Mouse (Mus musculus) stomach, postnatal 0 days (tissue): Measurements from ENCODE around the gene Ninj2. TPM values are rescaled to one million over a fixed set of nuclear protein-coding genes. Genes with fewer than 3 reads are reported as not detected.

ENCODE experiments used
- ATAC-seq: fragments of 200-750 bp; cut with Nextera tagmentation; 2 replicates; pipeline ENCODE4 v1.8.0; 2017; ENCODE audit not compliant: low FRiP score, low TSS enrichment
- DNase-seq: peaks from one replicate; pipeline ENCODE4 v3.0.0-alpha.2; 2016; ENCODE audit warnings: low spot score
- H3K27ac ChIP-seq: fragments of 300-500 bp; sonication (generic); replicated peaks from 2 replicates; pipeline ENCODE4 v1.5.1; 2014; ENCODE audit warnings: mild to moderate bottlenecking, control low read depth
- H3K27me3 ChIP-seq: fragments of 300-500 bp; sonication (generic); 2 replicates; pipeline ENCODE4 v1.6.1; 2014; ENCODE audit warnings: low read length; ENCODE audit not compliant: control insufficient read depth, insufficient read depth
- H3K36me3 ChIP-seq: fragments of 300-500 bp; sonication (generic); 2 replicates; pipeline ENCODE4 v1.6.1; 2014; ENCODE audit warnings: low read length, mixed read lengths; ENCODE audit not compliant: control insufficient read depth, insufficient read depth
- H3K4me1 ChIP-seq: fragments of 300-500 bp; sonication (generic); replicated peaks from 2 replicates; pipeline ENCODE4 v1.6.1; 2014; ENCODE audit warnings: antibody characterized with exemption; ENCODE audit not compliant: control insufficient read depth, insufficient read depth
- H3K4me2 ChIP-seq: fragments of 300-500 bp; sonication (generic); replicated peaks from 2 replicates; pipeline ENCODE4 v1.6.1; 2014; ENCODE audit warnings: low read depth, mild to moderate bottlenecking, control low read depth, moderate library complexity
- H3K4me3 ChIP-seq: fragments of 300-500 bp; sonication (generic); 2 replicates; pipeline ENCODE4 v1.5.1; 2014; ENCODE audit warnings: low read depth, low read length, control low read depth
- H3K9ac ChIP-seq: fragments of 300-500 bp; sonication (generic); 2 replicates; pipeline ENCODE4 v1.6.1; 2014; ENCODE audit warnings: mild to moderate bottlenecking, low read length, control low read depth, mixed read lengths
- H3K9me3 ChIP-seq: fragments of 300-500 bp; sonication (generic); 2 replicates; pipeline ENCODE4 v1.6.1; 2016; ENCODE audit warnings: low read length; ENCODE audit not compliant: control insufficient read depth
- CTCF ChIP-seq: IDR thresholded peaks from 2 replicates; pipeline ENCODE4 v1.5.1; 2016; ENCODE audit warnings: antibody characterized with exemption, low read depth, mild to moderate bottlenecking, moderate library complexity
- EP300 ChIP-seq: optimal IDR thresholded peaks from 2 replicates; pipeline ENCODE3; 2016; ENCODE audit warnings: antibody characterized with exemption
- WGBS: fragments of 180-500 bp; shearing (Covaris S2); extraction: QIAGEN DNeasy Blood & Tissue Kit; methylation state at CpG from one replicate; pipeline ENCODE4 v1.1.7; 2014; 5-methylcytosine and 5-hydroxymethylcytosine counted together
- polyA plus RNA-seq: library from polyadenylated mRNA; unstranded; fragments of >200 nt; fragmentation: Nextera tagmentation; extraction: Ambion mirVana; gene quantifications from 2 replicates; pipeline ENCODE4 v1.2.1, GENCODE M21; 2015

Gene Ninj2
- polyA plus RNA-seq, 1 experiment from 2014 or later = not detected

DNA sequence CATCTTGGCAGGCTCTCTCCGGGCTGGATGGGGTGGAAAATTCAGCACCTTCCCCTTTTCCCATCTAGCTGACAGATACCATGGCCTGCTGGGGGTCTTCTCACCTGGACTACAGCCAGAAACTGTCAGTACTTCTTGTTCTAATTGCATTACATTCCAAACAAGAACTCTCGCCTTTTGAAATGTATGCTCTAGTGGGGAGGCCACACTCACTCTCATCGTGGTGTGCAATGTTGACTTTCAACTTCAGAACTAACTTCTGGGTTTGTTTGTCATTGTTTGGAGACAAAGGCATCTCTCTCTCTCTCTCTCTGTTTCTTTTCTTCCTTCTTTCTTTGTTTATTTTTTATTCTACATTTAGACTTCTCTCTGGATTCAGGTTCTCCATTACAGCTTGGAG lies 93.4 kb downstream of the Ninj2 start:
- no peak for ATAC-seq
- 26% methylated on average over 3 of the region's 3 CpGs for WGBS

DNA sequence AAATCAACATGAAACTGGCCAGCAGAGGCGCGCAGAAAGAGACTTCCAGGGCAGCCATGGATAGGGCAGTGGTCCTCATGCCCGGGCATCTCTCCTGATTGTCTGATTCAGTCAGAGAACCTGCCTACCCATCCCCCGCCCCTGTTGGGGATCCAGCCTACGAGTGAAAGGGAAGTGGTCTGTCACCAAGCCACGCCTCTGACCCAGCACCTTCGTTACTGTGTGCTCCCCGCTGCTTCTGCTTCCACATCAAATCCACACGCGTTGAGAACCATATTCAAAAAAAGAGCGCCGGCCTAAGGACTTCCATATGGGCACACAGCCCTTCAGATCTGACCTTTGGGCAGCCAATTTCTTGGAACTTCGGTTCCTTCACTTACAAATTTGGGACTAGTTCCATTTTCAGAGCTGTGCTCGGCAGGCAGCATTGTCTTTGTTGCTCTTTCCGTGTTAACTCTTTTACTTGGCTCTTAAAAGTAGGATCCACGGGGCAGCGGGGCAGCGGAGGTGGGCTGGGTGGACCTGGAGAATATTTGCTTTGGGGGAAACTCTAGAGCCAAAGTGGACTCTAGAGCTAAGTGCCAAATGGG lies 94.5 kb downstream of the Ninj2 start:
- ATAC-seq (no peak), DNase-seq (no peak)
- 38% methylated on average over 18 of the region's 18 CpGs for WGBS
- Histone ChIP-seq H3K27ac (no peak overlapping the region), H3K4me3 (no peak overlapping the region), H3K4me1 (peaks cover 6% of the 10 kb centered on the region), H3K36me3 (no peaks in the 10 kb centered on the region), H3K4me2 (peak overlapping the region; percentile 31), H3K9ac (no peak overlapping the region), H3K9me3 (no peaks in the 10 kb centered on the region), H3K27me3 (no peaks in the 10 kb centered on the region)
- TF ChIP-seq CTCF = no peak
- no peak for TF ChIP-seq EP300

More for the DNA sequence above, 93.4 kb downstream of the Ninj2 start:
- Histone ChIP-seq H3K9ac (no peak overlapping the region), H3K27ac (no peak overlapping the region), H3K27me3 (no peaks in the 10 kb centered on the region), H3K9me3 (no peaks in the 10 kb centered on the region), H3K4me1 (no peaks in the 10 kb centered on the region; the same call in 1 of the 2 replicates), H3K36me3 (no peaks in the 10 kb centered on the region), H3K4me2 (no peak overlapping the region), H3K4me3 (no peak overlapping the region)
- DNase-seq = no peak
- TF ChIP-seq CTCF (no peak), EP300 (no peak)

DNA sequence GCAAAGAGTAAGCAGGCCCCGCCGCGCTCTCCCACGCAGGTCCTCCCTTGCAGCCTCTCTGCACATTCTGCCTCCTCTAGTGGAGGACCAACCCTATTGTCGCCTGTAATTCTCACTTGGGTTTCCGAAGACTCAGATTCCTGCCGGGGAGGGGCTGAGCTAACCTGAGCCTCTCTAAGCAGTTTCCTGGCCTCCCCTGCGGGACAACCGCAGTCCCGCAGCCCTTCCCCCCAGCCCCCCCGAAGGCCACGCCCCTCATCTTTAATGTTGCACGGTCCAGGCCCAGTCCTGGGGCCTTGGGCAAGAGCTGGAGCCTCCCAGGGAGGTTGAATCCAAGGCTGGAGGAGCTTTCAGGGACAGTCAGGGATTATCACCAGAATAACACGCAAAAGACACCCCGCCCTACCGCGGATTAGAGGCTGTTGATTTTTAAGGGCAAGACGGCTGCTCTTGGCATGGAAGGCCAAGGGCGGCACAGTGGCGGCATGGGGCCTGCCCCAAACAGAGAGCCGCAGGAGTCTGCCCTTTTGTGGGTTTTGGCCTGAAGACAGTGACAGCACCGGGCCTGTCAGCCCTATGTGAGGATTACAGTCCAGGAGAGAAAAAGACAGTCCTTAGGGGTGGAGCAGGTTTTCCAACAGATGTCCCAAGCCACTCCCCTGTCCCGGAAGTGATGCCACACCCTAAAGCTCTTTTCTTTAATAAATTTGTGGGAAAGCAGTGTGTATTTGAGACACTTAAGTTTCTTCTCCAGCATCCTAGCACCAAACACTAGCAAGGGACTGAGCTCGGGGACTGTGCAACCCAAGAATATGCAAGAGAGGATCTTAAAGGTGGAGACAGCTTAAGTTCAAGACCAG lies 95.5 kb downstream of the Ninj2 start:
- peaks cover 6% of the 10 kb centered on the region for H3K4me1 ChIP-seq
- TF ChIP-seq CTCF = peak; percentile 39
- no peak for TF ChIP-seq EP300
- no peak overlapping the region for H3K9ac ChIP-seq
- ATAC-seq (no peak), DNase-seq (no peak)
- WGBS = 36% methylated on average over 24 of the region's 24 CpGs
- H3K4me3 ChIP-seq = no peak overlapping the region
- no peak overlapping the region for H3K4me2 ChIP-seq
- no peak overlapping the region; the same call in 1 of the 2 replicates for H3K27ac ChIP-seq
- no peaks in the 10 kb centered on the region for H3K27me3 ChIP-seq
- no peaks in the 10 kb centered on the region for H3K36me3 ChIP-seq
- H3K9me3 ChIP-seq = no peaks in the 10 kb centered on the region

GRCm38 (mm10) chr6:120189287-120189686 lies 96.1 kb downstream of the Ninj2 start:
- Histone ChIP-seq H3K27ac (no peak overlapping the region; the same call in 1 of the 2 replicates), H3K9me3 (no peaks in the 10 kb centered on the region), H3K36me3 (no peaks in the 10 kb centered on the region), H3K4me2 (no peak overlapping the region), H3K9ac (no peak overlapping the region), H3K27me3 (no peaks in the 10 kb centered on the region), H3K4me3 (no peak overlapping the region), H3K4me1 (peaks cover 6% of the 10 kb centered on the region)
- 78% methylated on average over 5 of the region's 5 CpGs for WGBS
- DNase-seq (no peak), ATAC-seq (no peak)
- no peak for TF ChIP-seq CTCF
- no peak for TF ChIP-seq EP300

- Histone ChIP-seq H3K9me3 (no peaks in the 10 kb centered on the region), H3K36me3 (no peaks in the 10 kb centered on the region), H3K27ac (0 out of 2 replicates have a peak overlapping the region, but pooled peaks have one; percentile 53), H3K4me2 (no peak overlapping the region), H3K4me3 (no peak overlapping the region), H3K27me3 (no peaks in the 10 kb centered on the region), H3K4me1 (peaks cover 6% of the 10 kb centered on the region), H3K9ac (no peak overlapping the region)
- WGBS = 92% methylated on average over 4 of the region's 4 CpGs
- TF ChIP-seq CTCF (no peak), EP300 (no peak)
- ATAC-seq (no peak), DNase-seq (no peak)
These were observed 97.2 kb downstream of the Ninj2 start for GRCm38 (mm10) chr6:120190365-120190764.

DNA sequence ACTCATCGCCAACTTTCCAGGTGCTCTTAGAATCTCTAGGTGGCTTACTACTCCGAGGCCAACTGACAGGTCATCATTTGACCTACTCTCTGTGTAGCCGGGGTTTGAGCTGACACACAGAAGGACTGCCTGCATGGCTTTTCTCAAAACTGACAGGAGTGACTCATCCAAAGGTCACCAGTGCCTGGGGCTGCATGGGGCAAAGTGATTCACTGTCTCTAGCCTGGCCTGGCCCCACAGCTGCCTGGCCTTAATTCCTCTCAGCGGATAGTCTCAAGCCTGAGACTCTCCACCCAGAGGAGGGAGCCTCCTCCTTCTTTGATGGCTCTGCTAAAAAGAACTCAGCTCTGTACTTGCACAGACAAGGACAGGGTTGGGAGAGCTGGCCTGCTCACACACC lies 97.8 kb downstream of the Ninj2 start:
- TF ChIP-seq EP300 = no peak

More for the DNA sequence above, 97.8 kb downstream of the Ninj2 start:
- ATAC-seq = no peak; the same call in 1 of the 2 replicates
- Histone ChIP-seq H3K9me3 (no peaks in the 10 kb centered on the region), H3K27me3 (no peaks in the 10 kb centered on the region), H3K4me3 (no peak overlapping the region), H3K9ac (no peak overlapping the region), H3K4me2 (no peak overlapping the region), H3K36me3 (no peaks in the 10 kb centered on the region), H3K4me1 (peaks cover 6% of the 10 kb centered on the region), H3K27ac (0 out of 2 replicates have a peak overlapping the region, but pooled peaks have one; percentile 53)
- 43% methylated on average over 4 of the region's 4 CpGs for WGBS
- no peak for DNase-seq
